Mouse (Mus musculus) brain, embryonic 14.5 days (tissue): ENCODE measurements around the gene Tnnt2. TPM values are rescaled to one million over a fixed set of nuclear protein-coding genes. Genes with fewer than 3 reads are reported as not detected.

Experiments
- DNase-seq: peaks from one replicate; pipeline ENCODE4 v3.0.0-alpha.2; 2011; ENCODE audit warnings: low read depth
- CTCF ChIP-seq: fragments of 200-500 bp; IDR thresholded peaks from 2 replicates; pipeline ENCODE4 v1.5.1; 2012; ENCODE audit warnings: inconsistent platforms, mild to moderate bottlenecking, moderate library complexity, borderline replicate concordance; ENCODE audit not compliant: insufficient read depth, insufficient read length; ENCODE audit errors: extremely low read depth
- POLR2A ChIP-seq: fragments of 200-500 bp; IDR thresholded peaks from 2 replicates; pipeline ENCODE4 v1.6.1; 2012; ENCODE audit warnings: mild to moderate bottlenecking, inconsistent platforms, borderline replicate concordance; ENCODE audit not compliant: poor library complexity, insufficient read depth, insufficient read length, severe bottlenecking; ENCODE audit errors: extremely low read depth
- polyA plus RNA-seq: library from polyadenylated mRNA; depleted of rRNA; stranded (reverse); fragments of >200 nt; gene quantifications from 2 replicates; pipeline ENCODE4 v1.2.3, GENCODE M21; 2012

Tnnt2 gene
- polyA plus RNA-seq, 1 experiment, result 1.0 TPM

DNA sequence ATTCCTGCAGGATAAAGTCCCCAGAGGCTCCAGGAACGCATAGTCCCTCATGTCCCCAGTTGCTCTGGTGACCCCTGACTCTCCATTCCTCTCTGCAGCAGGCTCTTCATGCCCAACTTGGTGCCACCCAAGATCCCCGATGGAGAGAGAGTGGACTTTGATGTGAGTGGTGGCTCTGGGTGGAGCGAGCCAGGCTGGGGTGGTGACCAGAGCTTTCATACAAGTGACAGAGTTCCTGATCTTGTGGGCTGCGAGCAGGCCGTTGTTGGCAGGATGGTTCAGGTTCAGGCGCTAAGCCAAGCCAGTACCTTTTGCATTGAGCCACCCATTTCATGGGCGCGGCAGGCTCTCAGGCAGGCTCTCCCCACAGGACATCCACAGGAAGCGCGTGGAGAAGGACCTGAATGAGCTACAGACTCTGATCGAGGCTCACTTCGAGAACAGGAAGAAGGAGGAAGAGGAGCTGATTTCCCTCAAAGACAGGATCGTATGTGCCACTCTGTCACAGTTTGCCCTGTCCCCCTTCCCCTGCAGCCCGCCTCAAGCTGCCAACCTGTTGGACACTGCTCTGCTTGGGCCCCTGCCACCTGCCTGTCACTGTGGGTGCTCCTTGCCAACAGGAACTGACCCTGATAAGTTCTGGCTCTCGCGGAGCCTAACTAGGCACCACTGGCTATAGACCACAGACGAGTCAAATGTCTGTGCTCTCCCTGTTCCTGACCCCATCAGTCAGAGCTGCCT is 11.6 kb downstream of the Tnnt2 start:
- DNase-seq, result no peak
- TF ChIP-seq POLR2A, result no peak
- no peak for TF ChIP-seq CTCF

GRCm38 (mm10) chr1:135850722-135851512 is 14.8 kb downstream of the Tnnt2 start:
- no peak for TF ChIP-seq POLR2A
- peak; percentile 55; the same call in 1 of the 2 replicates for TF ChIP-seq CTCF
- DNase-seq, result peak; percentile 38

DNA sequence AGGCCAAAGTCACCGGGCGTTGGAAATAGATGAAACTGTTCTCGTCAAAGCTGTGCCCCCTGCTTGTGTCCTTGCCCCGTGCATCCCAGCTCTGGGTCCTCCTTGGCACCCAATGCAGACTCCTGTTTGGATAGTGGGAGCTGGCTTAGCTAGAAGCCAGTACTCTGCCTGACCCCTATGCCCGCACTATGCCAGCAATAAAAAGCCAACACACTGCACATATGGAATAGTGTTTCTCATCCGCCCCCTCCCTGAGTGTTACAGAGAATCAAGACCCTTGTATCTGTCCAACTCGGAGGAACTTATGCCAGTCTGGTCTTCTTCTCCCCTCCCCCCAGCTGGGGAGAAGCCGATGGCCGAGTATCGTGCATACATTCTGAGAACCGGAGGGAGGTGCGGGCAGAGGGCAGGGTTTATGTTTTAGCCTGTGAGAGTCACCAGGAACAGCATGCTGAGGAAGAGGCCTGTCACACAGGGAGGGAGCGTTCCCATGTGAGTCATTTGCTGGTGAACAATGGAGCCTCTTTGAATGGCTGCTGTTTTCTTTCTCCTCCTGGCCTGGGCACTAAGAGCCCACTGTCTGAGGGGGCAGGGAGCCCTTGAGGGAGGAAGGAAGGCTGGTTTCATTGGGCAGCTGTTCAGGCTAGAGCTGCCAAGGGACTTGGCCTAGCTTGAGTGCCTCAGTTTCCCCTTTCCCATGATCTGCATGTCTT is 16.0 kb downstream of the Tnnt2 start:
- peak; percentile 76 for DNase-seq
- TF ChIP-seq CTCF (no peak), POLR2A (no peak)

GRCm38 (mm10) chr1:135853200-135853599 is 17.0 kb downstream of the Tnnt2 start:
- DNase-seq, result no peak
- TF ChIP-seq POLR2A, result no peak
- no peak for TF ChIP-seq CTCF

GRCm38 (mm10) chr1:135854591-135855343 is 18.6 kb downstream of the Tnnt2 start:
- DNase-seq, result no peak
- TF ChIP-seq POLR2A, result no peak
- TF ChIP-seq CTCF, result no peak

- DNase-seq, result no peak
- TF ChIP-seq POLR2A (no peak), CTCF (no peak)
These were observed 19.2 kb downstream of the Tnnt2 start for GRCm38 (mm10) chr1:135855344-135855687.

GRCm38 (mm10) chr1:135856070-135856469 is 19.9 kb downstream of the Tnnt2 start:
- DNase-seq, result no peak
- no peak for TF ChIP-seq POLR2A
- TF ChIP-seq CTCF, result no peak

- TF ChIP-seq POLR2A, result no peak
- no peak for TF ChIP-seq CTCF
- DNase-seq, result no peak
These were observed 21.1 kb downstream of the Tnnt2 start for GRCm38 (mm10) chr1:135857137-135857775.

- TF ChIP-seq POLR2A (no peak), CTCF (no peak)
- no peak for DNase-seq
These were observed 22.4 kb downstream of the Tnnt2 start for GRCm38 (mm10) chr1:135858533-135858932.

DNA sequence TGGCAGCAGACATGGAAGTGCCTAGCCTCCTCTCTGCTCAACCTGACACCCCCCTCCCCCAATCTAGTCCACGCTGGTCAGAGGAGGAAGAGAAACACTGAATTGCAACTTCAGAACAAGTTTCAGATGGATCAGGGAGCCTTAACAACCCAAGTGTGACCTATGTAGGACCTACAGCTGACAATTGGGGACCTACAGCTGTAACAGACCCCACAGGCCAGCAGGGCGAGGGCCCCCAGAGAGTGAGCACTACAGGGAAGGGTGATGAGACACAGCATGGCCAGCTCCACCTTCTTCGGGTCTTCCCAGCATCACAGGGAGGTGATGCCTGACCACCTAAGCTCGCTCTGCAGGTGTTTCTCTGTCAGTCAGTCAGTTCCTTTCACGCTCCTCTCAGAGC is 24.9 kb downstream of the Tnnt2 start:
- TF ChIP-seq CTCF (no peak), POLR2A (no peak)
- DNase-seq, result no peak
